In genomic region chr5:120512911-120513555, GRCm38 (mm10) we compare ENCODE assay signal across 13 mouse cellular contexts. TPM values are rescaled to one million over a fixed set of nuclear protein-coding genes. Genes with fewer than 3 reads are reported as not detected.
DNase-seq lines count a peak whose midpoint lies in the region; ATAC-seq and TF ChIP-seq lines count a peak whose summit lies in the region.
"Had no signal": no experiment of that assay in that cellular context is flagged by ENCODE, and none has a peak within 500 bp of the region (broad histone marks: within the 10 kb centered on the region; RNA-seq: fewer than 3 reads in every experiment).

No protein-coding gene starts in this region.

- no peaks in the 10 kb centered on the region for H3K36me3 ChIP-seq in embryonic facial prominence, embryonic 13.5 days
- H3K36me3 ChIP-seq in embryonic facial prominence, embryonic 10.5 days (replicated peaks), result no peaks in the 10 kb centered on the region
- H3K36me3 ChIP-seq in midbrain, embryonic 13.5 days, result no peaks in the 10 kb centered on the region
- H3K36me3 ChIP-seq in midbrain, embryonic 16.5 days (ENCODE audit: control insufficient read depth, insufficient read depth, low read length), result no peaks in the 10 kb centered on the region
- H3K36me3 ChIP-seq in myocyte (ENCODE audit: control insufficient read depth, insufficient read depth), result no peaks in the 10 kb centered on the region
- H3K36me3 ChIP-seq: heart, embryonic 12.5 days had no signal

- H3K9me3 ChIP-seq in embryonic facial prominence, embryonic 13.5 days, result no peaks in the 10 kb centered on the region
- H3K9me3 ChIP-seq in embryonic facial prominence, embryonic 10.5 days, result no peaks in the 10 kb centered on the region
- peaks cover 5% of the 10 kb centered on the region; the same call in 1 of the 2 replicates for H3K9me3 ChIP-seq in midbrain, embryonic 13.5 days
- peaks cover 2% of the 10 kb centered on the region for H3K9me3 ChIP-seq in midbrain, embryonic 16.5 days (replicated peaks; ENCODE audit: control insufficient read depth, low read length, poor library complexity, severe bottlenecking)

- no peak overlapping the region for H3K4me2 ChIP-seq in embryonic facial prominence, embryonic 13.5 days
- no peak overlapping the region for H3K4me2 ChIP-seq in midbrain, embryonic 13.5 days (replicated peaks)
- H3K4me2 ChIP-seq in midbrain, embryonic 16.5 days (ENCODE audit: low read length), result no peak overlapping the region
- H3K4me2 ChIP-seq in myocyte (ENCODE audit: low read depth), result peak overlapping the region; percentile 62
- H3K4me2 ChIP-seq: heart, embryonic 12.5 days had no signal

- H3K4me1 ChIP-seq in embryonic facial prominence, embryonic 13.5 days, result peaks cover 55% of the 10 kb centered on the region
- H3K4me1 ChIP-seq in embryonic facial prominence, embryonic 10.5 days, result peaks cover 57% of the 10 kb centered on the region
- peaks cover 45% of the 10 kb centered on the region for H3K4me1 ChIP-seq in midbrain, embryonic 13.5 days (replicated peaks)
- peaks cover 5% of the 10 kb centered on the region for H3K4me1 ChIP-seq in midbrain, embryonic 16.5 days (ENCODE audit: control insufficient read depth, insufficient read depth, low read length)

- H3K27me3 ChIP-seq in embryonic facial prominence, embryonic 13.5 days, result peaks cover 4% of the 10 kb centered on the region; the same call in 1 of the 2 replicates
- peaks cover 24% of the 10 kb centered on the region for H3K27me3 ChIP-seq in embryonic facial prominence, embryonic 10.5 days (replicated peaks; ENCODE audit: low read depth, poor library complexity, severe bottlenecking)
- H3K27me3 ChIP-seq in midbrain, embryonic 13.5 days, result peaks cover 15% of the 10 kb centered on the region
- H3K27me3 ChIP-seq in midbrain, embryonic 16.5 days (ENCODE audit: control insufficient read depth, insufficient read depth, low read depth, low read length), result 0 out of 2 replicates have a peak, but pooled peaks cover 3% of the 10 kb centered on the region
- H3K27me3 ChIP-seq in myocyte (ENCODE audit: control insufficient read depth, insufficient read depth, insufficient read length), result no peaks in the 10 kb centered on the region

- no peak for DNase-seq in embryonic facial prominence, embryonic 10.5 days (ENCODE audit: low spot score)
- DNase-seq in kidney, postnatal 25 days, result peak; percentile 36 to 53
- no peak for DNase-seq in layer of hippocampus, postnatal 36 days
- DNase-seq in left cerebral cortex, postnatal 25 days (ENCODE audit: low spot score in 2 of 2), result no peak

- peaks cover 9% of the 10 kb centered on the region for H3K79me2 ChIP-seq in myocyte (ENCODE audit: control insufficient read depth, insufficient read depth)

- H3K9ac ChIP-seq in embryonic facial prominence, embryonic 13.5 days, result no peak overlapping the region
- H3K9ac ChIP-seq in midbrain, embryonic 13.5 days (replicated peaks), result no peak overlapping the region
- no peak overlapping the region for H3K9ac ChIP-seq in midbrain, embryonic 16.5 days (ENCODE audit: low read depth, low read length)
- H3K9ac ChIP-seq: heart, embryonic 12.5 days had no signal

- intact Hi-C loops in left cerebral cortex, postnatal 25 days (cut with DNase I), result no loop called here

- H3K27ac ChIP-seq in embryonic facial prominence, embryonic 13.5 days, result 0 out of 2 replicates have a peak overlapping the region, but pooled peaks have one; percentile 7
- no peak overlapping the region for H3K27ac ChIP-seq in embryonic facial prominence, embryonic 10.5 days (replicated peaks)
- no peak overlapping the region for H3K27ac ChIP-seq in midbrain, embryonic 13.5 days
- no peak overlapping the region for H3K27ac ChIP-seq in midbrain, embryonic 16.5 days (ENCODE audit: low read length)

- H3K4me3 ChIP-seq in embryonic facial prominence, embryonic 13.5 days, result no peak overlapping the region
- no peak overlapping the region for H3K4me3 ChIP-seq in embryonic facial prominence, embryonic 10.5 days
- H3K4me3 ChIP-seq in midbrain, embryonic 13.5 days (replicated peaks), result no peak overlapping the region
- H3K4me3 ChIP-seq in midbrain, embryonic 16.5 days (ENCODE audit: low read depth, low read length), result no peak overlapping the region
- H3K4me3 ChIP-seq in myocyte, result no peak overlapping the region
- H3K4me3 ChIP-seq: heart, embryonic 12.5 days had no signal

- ATAC-seq in embryonic facial prominence, embryonic 13.5 days (ENCODE audit: insufficient number of reproducible peaks, insufficient read depth, low FRiP score, low TSS enrichment, low read depth), result no peak
- ATAC-seq in midbrain, embryonic 13.5 days, result peak; percentile 59
- no peak for ATAC-seq in midbrain, embryonic 16.5 days
- ATAC-seq: forebrain, embryonic 16.5 days; intestine, embryonic 16.5 days; lung, postnatal 0 days had no signal

- H3ac ChIP-seq in myocyte (ENCODE audit: control insufficient read depth, insufficient read length), result no peak overlapping the region

- TF ChIP-seq POLR2A in myocyte (IDR thresholded peaks at IDR 0.05; ENCODE audit: insufficient read length, low read depth), result no peak

- WGBS in embryonic facial prominence, embryonic 13.5 days, result 39% methylated on average over 15 of the region's 15 CpGs
- WGBS in embryonic facial prominence, embryonic 10.5 days, result 41% methylated on average over 15 of the region's 15 CpGs
- WGBS in midbrain, embryonic 13.5 days, result 32% methylated on average over 15 of the region's 15 CpGs
- WGBS in midbrain, embryonic 16.5 days, result 34% methylated on average over 15 of the region's 15 CpGs

TF ChIP-seq in myocyte, 11 proteins besides CTCF, POLR2A, EP300 and RAD21:
- TF ChIP-seq E2F4 (IDR thresholded peaks at IDR 0.05; ENCODE audit: insufficient read depth) (no peak), SRF (IDR thresholded peaks at IDR 0.05; ENCODE audit: control insufficient read depth, insufficient read length, low read depth) (no peak), MAX (IDR thresholded peaks at IDR 0.05; ENCODE audit: low read depth) (no peak), TCF12 (IDR thresholded peaks at IDR 0.05; ENCODE audit: insufficient read depth, poor library complexity, severe bottlenecking) (no peak), MYOD1 (IDR thresholded peaks at IDR 0.05; ENCODE audit: control insufficient read depth in 1 of 3, insufficient read length in 2 of 3, low read depth in 2 of 3) (no peak), REST (IDR thresholded peaks at IDR 0.05; ENCODE audit: insufficient read depth, insufficient read length) (no peak), USF1 (IDR thresholded peaks at IDR 0.05; ENCODE audit: low read depth) (no peak), TCF3 (IDR thresholded peaks at IDR 0.05; ENCODE audit: insufficient read length, low read depth) (no peak)
TF ChIP-seq in myocyte: peak in this region for 0.

RNA-seq across cellular contexts. Expression of gene Slc8b1, which starts 2.1 kb away (rescaled TPM):
- polyA plus RNA-seq in embryonic facial prominence, embryonic 13.5 days (2015; fragmentation: Nextera tagmentation; extraction: Ambion mirVana), result 5.0 and 5.9 TPM in 2 replicates
- 4.1 and 5.2 TPM in 2 replicates for polyA plus RNA-seq in embryonic facial prominence, embryonic 10.5 days (2016; fragmentation: Nextera tagmentation; extraction: Ambion mirVana)
- polyA plus RNA-seq in midbrain, embryonic 13.5 days (2015; fragmentation: Nextera tagmentation; extraction: Ambion mirVana), result 2.3 and 2.4 TPM in 2 replicates
- polyA plus RNA-seq in midbrain, embryonic 16.5 days (2015; fragmentation: Nextera tagmentation; extraction: Ambion mirVana), result 2.0 and 2.3 TPM in 2 replicates
- 19.6 TPM for polyA plus RNA-seq in myocyte (2012; fragmentation: generic; extraction: Trizol)
- total RNA-seq in layer of hippocampus, postnatal 36 days (2021), result 1 to 10 TPM; 7.6 to 8.7 TPM
- total RNA-seq in left cerebral cortex, postnatal 25 days (2021), result 1 to 10 TPM; 5.9 to 6.0 TPM

RNA-seq across cellular contexts. Expression of gene Plbd2, which starts 9.6 kb away (rescaled TPM):
- polyA plus RNA-seq in embryonic facial prominence, embryonic 13.5 days (2015; fragmentation: Nextera tagmentation; extraction: Ambion mirVana), result 43.5 and 54.4 TPM in 2 replicates
- 35.5 and 37.8 TPM in 2 replicates for polyA plus RNA-seq in embryonic facial prominence, embryonic 10.5 days (2016; fragmentation: Nextera tagmentation; extraction: Ambion mirVana)
- polyA plus RNA-seq in midbrain, embryonic 13.5 days (2015; fragmentation: Nextera tagmentation; extraction: Ambion mirVana), result 25.1 and 29.3 TPM in 2 replicates
- 28.7 and 30.6 TPM in 2 replicates for polyA plus RNA-seq in midbrain, embryonic 16.5 days (2015; fragmentation: Nextera tagmentation; extraction: Ambion mirVana)
- 75.3 TPM for polyA plus RNA-seq in myocyte (2012; fragmentation: generic; extraction: Trizol)
- 10 to 100 TPM; 56.8 to 58.7 TPM for total RNA-seq in layer of hippocampus, postnatal 36 days (2021)
- 10 to 100 TPM; 56.9 to 58.9 TPM for total RNA-seq in left cerebral cortex, postnatal 25 days (2021)

RNA-seq across cellular contexts. Expression of gene Sds, which starts 36.7 kb away (rescaled TPM):
- not detected in 2 replicates for polyA plus RNA-seq in embryonic facial prominence, embryonic 13.5 days (2015; fragmentation: Nextera tagmentation; extraction: Ambion mirVana)
- polyA plus RNA-seq in embryonic facial prominence, embryonic 10.5 days (2016; fragmentation: Nextera tagmentation; extraction: Ambion mirVana), result not detected in 2 replicates
- polyA plus RNA-seq in midbrain, embryonic 13.5 days (2015; fragmentation: Nextera tagmentation; extraction: Ambion mirVana), result 0.32 TPM in 1 of 2 replicates, not detected in the other
- polyA plus RNA-seq in midbrain, embryonic 16.5 days (2015; fragmentation: Nextera tagmentation; extraction: Ambion mirVana), result 0.36 TPM in 1 of 2 replicates, not detected in the other
- polyA plus RNA-seq in myocyte (2012; fragmentation: generic; extraction: Trizol), result not detected
- not detected for total RNA-seq in layer of hippocampus, postnatal 36 days (2021)
- under 1 TPM in 1 of 2 experiments, not detected in 1; 0.27 TPM for total RNA-seq in left cerebral cortex, postnatal 25 days (2021)
- polyA plus RNA-seq: forebrain, embryonic 16.5 days; heart, embryonic 12.5 days; lung, postnatal 0 days; stomach, embryonic 14.5 days had no signal

RNA-seq across cellular contexts. Expression of gene Sdsl, which starts 40.4 kb away (rescaled TPM):
- 2.0 and 2.5 TPM in 2 replicates for polyA plus RNA-seq in embryonic facial prominence, embryonic 13.5 days (2015; fragmentation: Nextera tagmentation; extraction: Ambion mirVana)
- polyA plus RNA-seq in embryonic facial prominence, embryonic 10.5 days (2016; fragmentation: Nextera tagmentation; extraction: Ambion mirVana), result 6.2 and 7.1 TPM in 2 replicates
- 6.8 and 9.5 TPM in 2 replicates for polyA plus RNA-seq in midbrain, embryonic 13.5 days (2015; fragmentation: Nextera tagmentation; extraction: Ambion mirVana)
- 5.1 and 5.6 TPM in 2 replicates for polyA plus RNA-seq in midbrain, embryonic 16.5 days (2015; fragmentation: Nextera tagmentation; extraction: Ambion mirVana)
- polyA plus RNA-seq in myocyte (2012; fragmentation: generic; extraction: Trizol), result 1.4 TPM
- total RNA-seq in layer of hippocampus, postnatal 36 days (2021), result 1 to 10 TPM; 6.9 to 8.3 TPM
- total RNA-seq in left cerebral cortex, postnatal 25 days (2021), result 1 to 10 TPM; 4.6 to 6.4 TPM

Comparison
In these comparisons a context has a peak if more than half of its experiments do, and no peak if none do; other contexts are left out.
1. DNase-seq: peak in kidney, postnatal 25 days (2 of 2); none in embryonic facial prominence, embryonic 10.5 days (single experiment), layer of hippocampus, postnatal 36 days (0 of 2) and left cerebral cortex, postnatal 25 days (0 of 2).